Mouse (Mus musculus): ENCODE measurements at regions not wholly inside any gene's neighbourhood (a gene's known extent, or its start where the extent isn't known, plus 50 kb on each side); places are given as distances from the start of the nearest gene placed in this dataset.

GRCm38 (mm10) chr13:107944831-107945230 lies 99.4 kb upstream of the Smim15 start:
- Histone ChIP-seq H3K4me3 (replicated peaks) (no peak overlapping the region), H3K4me1 (ENCODE audit: control insufficient read depth) (no peaks in the 10 kb centered on the region)

DNA sequence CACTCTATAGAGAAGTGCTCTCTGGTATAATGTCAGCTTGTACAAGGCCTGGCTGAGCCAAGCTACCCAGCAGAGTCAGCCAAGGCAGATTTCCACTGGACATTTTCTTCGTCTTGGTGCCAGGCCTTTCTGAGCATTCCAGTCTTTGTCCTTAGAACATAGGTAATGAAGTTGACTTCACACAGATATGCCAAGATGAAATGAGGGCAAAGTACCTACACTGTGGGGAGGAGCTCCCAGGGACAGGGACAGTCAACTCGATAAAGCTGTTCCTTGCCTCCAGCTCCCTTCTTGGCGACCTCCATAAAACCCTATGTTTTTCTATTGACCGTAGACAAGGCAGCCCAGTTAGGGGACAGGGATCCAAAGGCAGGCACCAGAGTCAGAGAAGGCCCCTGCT lies 101.3 kb upstream of the Smim15 start:
- Histone ChIP-seq H3K9me3 (ENCODE audit: control insufficient read depth, low read length) (no peaks in the 10 kb centered on the region), H3K4me3 (replicated peaks) (no peak overlapping the region), H3K4me1 (ENCODE audit: control insufficient read depth) (no peaks in the 10 kb centered on the region), H3K27me3 (ENCODE audit: control insufficient read depth) (no peaks in the 10 kb centered on the region), H3K36me3 (ENCODE audit: control insufficient read depth) (no peaks in the 10 kb centered on the region)
- no peak for TF ChIP-seq GATA1 (IDR thresholded peaks at IDR 0.05; ENCODE audit: low read length)
- no peak for TF ChIP-seq TAL1 (IDR thresholded peaks at IDR 0.05; ENCODE audit: low read length)

More at GRCm38 (mm10) chr13:107944831-107945230, 99.4 kb upstream of the Smim15 start:
- no peaks in the 10 kb centered on the region for H3K27me3 ChIP-seq (ENCODE audit: control insufficient read depth)
- no peak for TF ChIP-seq GATA1 (IDR thresholded peaks at IDR 0.05; ENCODE audit: low read length)
- TF ChIP-seq TAL1 (IDR thresholded peaks at IDR 0.05; ENCODE audit: low read length) = no peak
- no peaks in the 10 kb centered on the region for H3K36me3 ChIP-seq (ENCODE audit: control insufficient read depth)
- no peaks in the 10 kb centered on the region for H3K9me3 ChIP-seq (ENCODE audit: control insufficient read depth, low read length)

DNA sequence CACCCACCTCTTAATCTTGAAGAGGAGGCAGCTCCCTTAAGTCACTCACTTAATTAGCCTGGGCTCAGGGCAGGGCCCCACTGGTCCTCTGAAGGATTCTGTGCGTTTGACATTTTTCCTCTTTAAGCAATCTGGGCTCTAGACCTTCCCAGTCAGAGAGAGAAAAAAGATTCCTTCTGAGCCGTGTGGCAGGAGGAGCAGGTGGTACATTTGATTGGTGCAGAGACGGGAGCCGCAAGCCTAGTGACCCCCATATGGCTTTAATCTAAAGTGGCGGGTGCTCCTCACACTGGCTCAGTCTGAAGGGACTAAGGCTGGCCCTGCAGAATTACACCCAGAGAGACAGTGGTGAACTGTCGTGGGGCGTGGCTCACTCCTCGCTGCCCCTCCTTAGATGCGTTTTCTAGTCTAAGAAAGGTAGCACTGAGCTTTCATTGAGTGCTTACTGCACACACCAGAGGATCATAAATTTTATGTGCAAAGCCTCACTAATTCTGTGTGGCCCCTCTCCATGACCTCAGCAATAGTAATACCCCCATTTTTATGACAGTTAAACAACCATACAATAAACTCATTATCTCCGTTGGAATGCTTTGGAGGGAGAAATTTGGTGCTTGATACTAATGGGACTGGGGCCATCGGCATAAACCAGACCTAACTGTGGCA lies 101.8 kb upstream of the Smim15 start:
- TF ChIP-seq TAL1 (IDR thresholded peaks at IDR 0.05; ENCODE audit: low read length) (no peak), GATA1 (IDR thresholded peaks at IDR 0.05; ENCODE audit: low read length) (no peak)

DNA sequence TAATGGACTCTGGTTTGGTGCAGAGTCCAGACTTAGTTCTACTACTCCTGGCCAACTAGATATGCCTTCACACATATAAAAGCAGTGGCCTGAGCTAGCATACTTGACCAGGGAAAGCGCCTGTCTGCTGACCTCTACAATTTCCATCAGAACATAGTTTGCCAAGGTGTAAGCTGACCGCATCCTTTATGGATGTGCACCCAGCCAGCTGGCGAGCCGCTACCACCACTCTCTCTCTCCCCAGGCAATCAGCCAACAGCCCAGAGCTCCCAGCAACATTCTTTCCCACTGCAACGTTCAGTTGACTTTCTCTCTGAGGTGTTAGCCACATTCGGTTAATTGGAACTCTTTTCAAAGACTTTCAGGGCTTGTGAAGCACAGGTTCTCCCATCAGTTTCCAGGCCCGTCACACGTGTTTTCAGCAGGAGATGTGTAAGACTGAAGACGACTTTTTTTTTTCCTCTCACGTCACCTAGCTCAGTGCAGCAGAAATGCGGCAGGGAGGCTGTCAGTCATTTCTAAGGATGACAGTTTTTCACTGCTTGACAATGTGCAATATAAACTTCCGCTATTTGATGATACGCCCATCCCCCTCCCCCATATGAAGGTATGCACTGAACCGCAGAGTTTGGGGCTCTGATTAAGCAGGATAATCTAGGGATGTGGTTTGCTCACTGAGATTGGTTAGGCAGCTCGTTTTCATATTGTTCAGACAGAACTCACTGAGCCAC lies 104.2 kb upstream of the Smim15 start:
- no peaks in the 10 kb centered on the region for H3K27me3 ChIP-seq (ENCODE audit: control insufficient read depth)
- TF ChIP-seq TAL1 (IDR thresholded peaks at IDR 0.05; ENCODE audit: low read length) = no peak
- TF ChIP-seq GATA1 (IDR thresholded peaks at IDR 0.05; ENCODE audit: low read length) = no peak
- no peaks in the 10 kb centered on the region for H3K36me3 ChIP-seq (ENCODE audit: control insufficient read depth)
- H3K4me1 ChIP-seq (ENCODE audit: control insufficient read depth) = no peaks in the 10 kb centered on the region
- no peak overlapping the region for H3K4me3 ChIP-seq (replicated peaks)
- no peaks in the 10 kb centered on the region for H3K9me3 ChIP-seq (ENCODE audit: control insufficient read depth, low read length)

More for the DNA sequence above, 101.8 kb upstream of the Smim15 start:
- Histone ChIP-seq H3K36me3 (ENCODE audit: control insufficient read depth) (no peaks in the 10 kb centered on the region), H3K4me1 (ENCODE audit: control insufficient read depth) (no peaks in the 10 kb centered on the region), H3K9me3 (ENCODE audit: control insufficient read depth, low read length) (no peaks in the 10 kb centered on the region), H3K27me3 (ENCODE audit: control insufficient read depth) (no peaks in the 10 kb centered on the region), H3K4me3 (replicated peaks) (no peak overlapping the region)

GRCm38 (mm10) chr13:107935611-107936010 lies 108.6 kb upstream of the Smim15 start:
- Histone ChIP-seq H3K4me3 (replicated peaks) (no peak overlapping the region), H3K27me3 (ENCODE audit: control insufficient read depth) (peaks cover 6% of the 10 kb centered on the region; the same call in 1 of the 2 replicates), H3K36me3 (ENCODE audit: control insufficient read depth) (no peaks in the 10 kb centered on the region), H3K4me1 (ENCODE audit: control insufficient read depth) (no peaks in the 10 kb centered on the region; the same call in 1 of the 2 replicates), H3K9me3 (ENCODE audit: control insufficient read depth, low read length) (no peaks in the 10 kb centered on the region)
- no peak for TF ChIP-seq GATA1 (IDR thresholded peaks at IDR 0.05; ENCODE audit: low read length)

DNA sequence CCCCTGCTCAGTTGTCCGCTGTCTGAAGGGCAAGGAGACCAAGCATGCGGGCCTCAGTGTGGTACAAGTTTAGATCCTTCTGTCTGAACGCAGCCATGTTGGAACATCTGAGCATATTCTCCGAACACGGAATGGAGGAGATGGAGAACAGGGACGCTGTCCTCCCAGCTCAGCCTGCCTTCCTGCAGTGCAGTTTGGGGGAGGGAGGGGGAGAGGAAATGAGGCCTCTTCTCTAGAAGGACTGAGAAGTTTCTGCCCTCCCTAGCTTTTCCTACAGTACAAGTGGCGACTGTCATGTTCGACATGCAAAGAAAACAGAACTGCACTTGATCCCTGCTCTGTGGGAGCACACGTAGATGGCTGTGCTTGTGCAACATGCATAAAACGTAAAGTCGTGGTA lies 109.6 kb upstream of the Smim15 start:
- H3K27me3 ChIP-seq (ENCODE audit: control insufficient read depth) = peaks cover 6% of the 10 kb centered on the region; the same call in 1 of the 2 replicates
- no peak overlapping the region for H3K4me3 ChIP-seq (replicated peaks)
- no peaks in the 10 kb centered on the region for H3K36me3 ChIP-seq (ENCODE audit: control insufficient read depth)
- H3K4me1 ChIP-seq (ENCODE audit: control insufficient read depth) = no peaks in the 10 kb centered on the region; the same call in 1 of the 2 replicates
- H3K9me3 ChIP-seq (ENCODE audit: control insufficient read depth, low read length) = no peaks in the 10 kb centered on the region
- TF ChIP-seq TAL1 (IDR thresholded peaks at IDR 0.05; ENCODE audit: low read length) (no peak), GATA1 (IDR thresholded peaks at IDR 0.05; ENCODE audit: low read length) (no peak)

DNA sequence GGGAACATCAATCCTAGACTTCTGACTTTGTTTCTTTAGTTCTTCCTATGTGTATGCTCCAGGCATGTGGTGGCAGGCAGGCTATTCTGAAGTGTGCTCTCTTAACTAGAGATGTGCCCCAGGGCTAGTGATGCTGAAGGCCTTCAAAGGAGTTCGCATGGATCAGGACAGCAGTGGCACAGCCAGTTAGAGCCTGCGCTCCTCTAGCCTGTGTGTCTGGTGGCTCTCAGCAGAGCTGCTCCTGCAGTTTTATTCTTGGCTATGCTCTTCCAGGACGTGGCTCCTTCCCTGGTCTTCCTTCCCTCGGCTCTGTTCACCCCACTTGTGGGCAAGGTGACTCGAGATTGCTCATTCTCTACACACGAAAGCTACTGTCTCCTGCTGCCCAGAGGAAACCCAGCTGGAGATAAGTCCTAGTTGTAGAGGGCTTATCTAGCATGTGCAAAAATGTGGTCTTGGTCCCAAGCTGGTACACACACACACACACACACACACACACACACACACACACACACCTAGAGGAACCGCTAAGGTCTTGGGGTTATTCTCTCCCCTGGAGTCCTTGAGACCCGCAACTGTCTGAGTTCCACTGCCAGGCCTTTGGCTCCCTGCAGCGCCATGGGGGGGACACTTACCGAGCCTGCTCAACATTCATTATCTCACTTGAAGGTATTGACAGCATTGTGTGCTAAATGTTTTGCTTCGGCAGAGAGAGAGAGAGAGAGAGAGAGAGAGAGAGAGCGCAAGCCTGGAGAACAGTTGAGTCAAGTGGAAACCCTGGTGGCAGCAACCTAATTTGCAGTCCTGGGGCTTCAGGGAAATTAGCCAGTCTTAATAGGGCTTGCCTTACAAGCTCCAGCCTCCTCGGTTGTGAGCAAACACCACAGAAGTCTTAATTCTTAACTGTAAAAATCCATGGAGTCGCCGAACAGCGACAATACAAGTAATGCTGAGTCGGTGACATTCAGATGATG lies 110.4 kb upstream of the Smim15 start:
- Histone ChIP-seq H3K4me1 (ENCODE audit: control insufficient read depth) (no peaks in the 10 kb centered on the region; the same call in 1 of the 2 replicates), H3K4me3 (replicated peaks) (no peak overlapping the region), H3K9me3 (ENCODE audit: control insufficient read depth, low read length) (no peaks in the 10 kb centered on the region), H3K36me3 (ENCODE audit: control insufficient read depth) (no peaks in the 10 kb centered on the region), H3K27me3 (ENCODE audit: control insufficient read depth) (peaks cover 6% of the 10 kb centered on the region; the same call in 1 of the 2 replicates)
- TF ChIP-seq TAL1 (IDR thresholded peaks at IDR 0.05; ENCODE audit: low read length) (no peak), GATA1 (IDR thresholded peaks at IDR 0.05; ENCODE audit: low read length) (no peak)

DNA sequence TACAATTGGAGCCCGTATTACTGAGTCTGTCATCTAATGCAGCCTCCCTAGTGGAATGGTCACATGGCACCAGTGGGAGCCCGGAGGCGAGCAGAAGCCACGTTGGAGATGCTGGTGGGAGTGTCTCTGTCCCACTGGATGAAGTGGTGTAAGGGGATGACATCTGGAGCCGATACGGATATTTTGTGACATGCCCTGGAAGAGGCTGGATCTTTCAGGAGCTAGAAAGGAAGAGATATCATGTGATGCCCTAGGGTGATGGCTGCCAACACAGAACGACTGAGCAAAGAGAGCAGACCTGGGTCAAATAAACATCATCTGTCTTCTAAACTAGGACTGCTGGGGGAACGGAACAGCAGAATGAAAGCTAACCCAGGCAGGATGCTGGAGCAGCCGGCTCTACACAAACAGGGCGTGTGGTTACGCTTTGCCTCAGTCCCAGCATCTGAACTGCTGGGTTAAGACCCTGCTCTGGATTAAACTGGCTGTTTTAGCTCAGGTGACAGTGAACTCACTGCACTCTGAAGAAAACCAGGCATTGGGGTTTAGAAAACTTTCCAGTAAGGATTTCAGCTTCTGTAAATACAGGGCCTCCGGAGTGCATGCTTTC lies 111.7 kb upstream of the Smim15 start:
- Histone ChIP-seq H3K36me3 (ENCODE audit: control insufficient read depth) (no peaks in the 10 kb centered on the region), H3K9me3 (ENCODE audit: control insufficient read depth, low read length) (no peaks in the 10 kb centered on the region), H3K4me1 (ENCODE audit: control insufficient read depth) (no peaks in the 10 kb centered on the region; the same call in 1 of the 2 replicates), H3K27me3 (ENCODE audit: control insufficient read depth) (peaks cover 6% of the 10 kb centered on the region; the same call in 1 of the 2 replicates), H3K4me3 (replicated peaks) (no peak overlapping the region)
- TF ChIP-seq GATA1 (IDR thresholded peaks at IDR 0.05; ENCODE audit: low read length) (no peak), TAL1 (IDR thresholded peaks at IDR 0.05; ENCODE audit: low read length) (no peak)
